Mouse (Mus musculus) ovary, adult 10 weeks (tissue): ENCODE measurements around the gene U2surp. TPM values are rescaled to one million over a fixed set of nuclear protein-coding genes. Genes with fewer than 3 reads are reported as not detected.

Source experiments
- polyA plus RNA-seq: library from polyadenylated mRNA; stranded (reverse); fragments of 350-450 nt; fragmentation: Illumina TruSeq; extraction: RNeasy Lipid Tissue Mini Kit (QIAGEN cat#74804); gene quantifications from one replicate; pipeline ENCODE4 v1.2.3, GENCODE M21; 2014

The U2surp gene
- 179 TPM for polyA plus RNA-seq

DNA sequence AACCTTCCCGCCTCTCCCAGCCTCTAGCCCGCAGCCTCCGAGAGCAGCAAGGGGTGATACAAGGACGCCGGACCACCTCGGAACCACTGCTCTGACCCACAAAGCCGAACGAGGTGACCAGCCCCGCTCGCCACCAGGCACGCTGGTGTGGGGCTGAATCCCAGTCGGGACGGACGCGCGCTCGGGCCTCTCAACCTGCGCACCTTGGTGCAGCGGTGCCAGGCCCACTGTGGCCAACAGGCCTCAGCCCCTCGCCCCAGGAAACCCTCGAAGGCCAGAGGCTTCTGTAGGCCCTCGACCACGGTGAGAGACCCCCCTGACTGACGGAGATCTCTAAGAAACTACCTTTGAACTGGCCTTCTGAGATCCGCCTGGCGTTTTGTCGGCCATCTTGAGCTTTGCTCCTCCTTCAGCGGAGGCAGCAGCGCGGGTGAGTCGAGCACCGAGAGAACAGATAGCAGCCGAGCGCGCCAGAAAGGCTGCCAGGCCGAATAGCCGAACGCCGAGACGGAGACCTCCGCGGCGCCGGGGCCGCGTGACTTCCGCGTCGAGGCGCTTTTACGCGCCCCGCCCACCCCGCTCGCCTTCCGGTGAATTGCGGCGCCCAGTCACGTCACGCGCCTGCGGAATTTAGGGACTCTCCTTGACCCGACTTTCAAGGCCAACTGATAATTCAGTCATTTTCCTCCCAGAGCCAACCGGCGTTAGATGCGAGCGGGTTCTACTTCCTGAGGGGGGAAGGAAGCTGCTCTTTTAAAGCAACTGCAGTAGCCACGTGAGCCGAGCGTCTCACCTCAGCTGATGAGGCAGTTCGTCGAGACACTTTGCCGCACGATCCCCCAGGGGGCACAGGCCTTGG lies at the start of gene U2surp:
Gene U2surp, minus strand, starts transcription at position 525 of the 859 bp plus-strand sequence.

DNA sequence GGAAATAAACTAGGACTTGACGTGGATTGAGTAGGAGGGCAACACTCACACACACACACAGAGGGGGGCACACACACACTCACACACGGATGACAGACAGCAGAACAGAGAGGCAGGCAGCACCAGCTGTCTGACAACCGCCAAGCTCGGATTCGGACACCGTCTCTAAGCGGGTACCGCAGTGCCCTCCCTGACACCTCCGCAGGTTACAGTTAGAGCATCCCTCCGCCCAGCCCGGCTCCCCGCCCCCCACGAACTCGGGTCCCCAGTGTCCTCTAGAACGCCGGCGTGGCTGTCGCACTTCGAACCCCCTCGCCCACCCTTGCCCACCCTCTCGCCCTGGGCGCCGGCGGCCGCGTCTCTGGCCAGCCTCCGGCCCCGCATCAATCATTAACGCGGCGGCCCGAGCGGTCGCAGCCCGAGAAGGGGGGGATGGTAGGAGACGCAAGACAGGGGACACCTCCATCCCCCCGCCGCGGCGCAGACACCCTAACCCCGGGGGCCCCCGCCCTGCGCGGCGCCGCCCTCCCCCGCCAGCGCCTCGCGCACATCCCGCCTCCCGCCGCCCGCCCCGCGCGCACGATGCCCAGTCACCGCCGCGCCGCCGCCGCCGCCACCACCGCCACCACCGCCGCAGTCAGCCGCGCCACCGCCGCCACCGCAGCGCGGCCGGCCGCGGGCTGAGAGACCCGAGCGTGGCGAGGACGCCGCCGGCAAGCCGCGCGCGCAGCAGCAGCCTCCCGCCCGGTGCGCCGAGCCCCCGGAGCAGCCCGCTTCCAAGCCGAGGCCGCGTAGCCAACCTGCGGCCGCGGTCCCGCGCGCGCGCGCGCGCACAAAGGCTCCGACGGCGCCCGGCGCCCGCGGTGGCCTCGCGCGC lies 47.5 kb upstream of the U2surp start, which contains the start of gene Paqr9:
Gene Paqr9, plus strand, starts transcription at position 599 of the 877 bp plus-strand sequence.

Other genes with a start within 250 kb of the U2surp start
- gene Chst2, start 105.3 kb downstream of the U2surp start, polyA plus RNA-seq, result 9.3 TPM
- gene Paqr9, start 47.7 kb upstream of the U2surp start, polyA plus RNA-seq, result 18.0 TPM
- gene Pcolce2, start 125.6 kb upstream of the U2surp start, polyA plus RNA-seq, result 0.60 TPM
- gene Trpc1, start 238.4 kb upstream of the U2surp start, polyA plus RNA-seq, result 11.0 TPM